Mouse (Mus musculus): ENCODE data around the gene Mindy4. TPM values are rescaled to one million over a fixed set of nuclear protein-coding genes. Genes with fewer than 3 reads are reported as not detected.
A peak's percentile ranks its signal among the peaks of the same experiment; 100 is the strongest.

Gene Mindy4
- total RNA-seq, 2 experiments from 2014 or later: 4.1 to 4.4 TPM

- no peak for DNase-seq (ENCODE audit: low spot score)
- intact Hi-C loops (cut with DNase I): no loop called here
Observed at GRCm38 (mm10) chr6:55328179-55328578, 125.0 kb downstream of the Mindy4 start.

DNA sequence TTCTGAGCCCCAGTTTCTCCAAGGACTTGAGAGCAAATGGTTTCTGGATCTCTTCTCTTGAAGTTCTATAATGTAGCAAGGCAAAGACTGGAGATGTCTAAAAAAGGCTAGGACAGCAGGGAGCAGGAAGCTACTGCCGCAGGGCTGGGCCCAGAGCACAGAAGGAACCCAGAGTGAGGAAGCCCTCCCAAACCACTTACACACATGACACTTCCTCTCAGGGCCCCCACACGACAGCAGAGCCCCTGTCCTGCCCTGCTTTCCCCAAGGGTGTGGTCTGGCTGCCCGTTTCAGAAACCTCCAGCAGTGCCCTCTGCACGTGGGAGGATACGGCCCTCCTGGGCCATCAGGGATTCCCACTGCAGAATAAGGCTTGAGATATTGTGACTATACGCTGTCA is 128.1 kb downstream of the Mindy4 start:
- DNase-seq (ENCODE audit: low spot score): no peak
- intact Hi-C loops (cut with DNase I): no loop called here

DNA sequence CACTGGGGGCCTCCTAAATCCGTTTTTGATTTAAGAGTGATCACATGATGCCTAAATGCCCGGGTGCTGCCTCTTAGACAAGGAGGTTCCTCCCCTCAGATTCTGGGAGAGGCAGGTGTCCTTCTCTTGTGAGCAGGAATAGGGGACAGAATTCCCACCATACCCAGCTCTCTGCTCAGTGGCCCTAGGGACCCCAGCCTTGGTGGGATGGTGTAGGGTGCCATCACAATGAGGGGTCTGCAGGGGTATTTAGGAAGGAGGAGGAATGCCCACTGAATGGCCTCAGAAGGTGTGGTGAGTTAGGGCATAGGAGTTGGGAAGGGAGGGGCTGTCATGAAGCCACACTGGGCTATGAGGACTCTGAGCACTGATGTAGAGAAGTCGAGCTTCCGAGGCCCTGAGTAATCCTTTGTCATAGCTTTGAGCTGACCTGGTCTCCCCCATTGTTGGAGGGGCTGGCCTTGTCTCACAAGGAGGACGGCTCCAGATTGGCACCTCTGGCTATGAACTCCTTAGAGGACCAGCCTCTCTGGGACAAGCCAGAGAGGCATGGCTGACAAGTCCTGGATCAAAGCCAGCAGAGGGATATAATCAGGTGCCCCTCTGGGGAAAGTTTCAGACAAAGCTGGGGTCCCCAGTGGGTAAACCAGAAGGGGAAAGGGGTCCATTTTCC is 129.1 kb downstream of the Mindy4 start:
- intact Hi-C loops (cut with DNase I): no loop called here

GRCm38 (mm10) chr6:55332773-55333109 is 129.6 kb downstream of the Mindy4 start:
- intact Hi-C loops (cut with DNase I): no loop called here
- no peak for DNase-seq (ENCODE audit: low spot score)

More for the DNA sequence above, 129.1 kb downstream of the Mindy4 start:
- DNase-seq (ENCODE audit: low spot score): no peak

DNA sequence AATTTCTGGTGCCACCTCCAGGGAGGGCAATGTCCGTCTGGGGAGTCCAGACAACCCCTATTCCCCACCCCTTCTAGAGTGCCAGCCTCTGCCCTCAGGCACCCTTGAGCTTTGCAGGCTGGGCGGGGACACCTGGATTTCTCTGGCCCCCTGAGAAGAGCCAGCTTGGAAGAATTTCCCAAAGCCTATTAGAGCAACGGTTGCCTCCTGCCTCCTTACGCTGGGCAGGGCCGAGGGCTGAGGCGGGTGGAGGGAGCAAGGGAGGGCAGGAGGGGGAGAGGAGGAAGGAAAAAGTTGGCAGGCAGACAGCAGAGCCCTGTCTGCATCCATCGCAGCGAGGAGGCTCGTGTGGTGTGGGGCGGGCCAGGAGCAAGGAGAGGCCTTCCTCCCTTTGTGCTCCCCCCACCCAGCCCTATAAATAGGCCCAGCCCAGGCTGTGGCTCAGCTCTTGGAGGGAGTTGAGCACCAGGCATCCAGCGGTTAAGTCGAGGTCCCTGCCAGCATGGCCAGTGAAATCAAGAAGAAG is 132.9 kb downstream of the Mindy4 start, which contains the start of gene Aqp1:
Gene Aqp1 (plus strand): TSS at position 444 of the 526 bp plus-strand sequence.
- peak; percentile 78 for DNase-seq (ENCODE audit: low spot score)
- intact Hi-C loops (cut with DNase I): no loop called here

- DNase-seq (ENCODE audit: low spot score): no peak
- intact Hi-C loops (cut with DNase I): no loop called here
Observed at GRCm38 (mm10) chr6:55337242-55337641, 134.1 kb downstream of the Mindy4 start.

DNA sequence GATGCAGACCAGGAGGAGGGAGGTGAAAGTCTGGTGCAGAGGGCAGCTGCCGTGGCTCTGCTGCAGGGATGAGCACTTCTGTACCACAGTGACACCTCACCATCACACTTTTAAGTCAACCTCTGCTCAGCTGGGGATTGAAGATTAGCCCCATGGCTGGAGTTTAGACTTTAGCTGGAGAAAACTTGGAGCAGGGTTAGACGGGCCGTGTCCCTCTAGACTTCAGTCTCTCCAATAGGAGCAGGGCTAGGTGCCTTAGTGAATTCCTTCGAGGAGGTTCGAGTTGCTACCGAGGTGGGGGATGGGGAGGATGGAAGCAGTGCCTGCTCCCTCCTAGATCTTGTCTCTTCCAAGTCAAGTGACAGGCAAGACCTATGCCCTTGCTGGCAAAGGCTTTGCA is 134.9 kb downstream of the Mindy4 start:
- intact Hi-C loops (cut with DNase I): no loop called here
- DNase-seq (ENCODE audit: low spot score): no peak

GRCm38 (mm10) chr6:55338934-55339825 is 136.0 kb downstream of the Mindy4 start:
- intact Hi-C loops (cut with DNase I): no loop called here
- DNase-seq (ENCODE audit: low spot score): no peak

- intact Hi-C loops (cut with DNase I): no loop called here
- no peak for DNase-seq (ENCODE audit: low spot score)
Observed at GRCm38 (mm10) chr6:55341688-55342087, 138.5 kb downstream of the Mindy4 start.

DNA sequence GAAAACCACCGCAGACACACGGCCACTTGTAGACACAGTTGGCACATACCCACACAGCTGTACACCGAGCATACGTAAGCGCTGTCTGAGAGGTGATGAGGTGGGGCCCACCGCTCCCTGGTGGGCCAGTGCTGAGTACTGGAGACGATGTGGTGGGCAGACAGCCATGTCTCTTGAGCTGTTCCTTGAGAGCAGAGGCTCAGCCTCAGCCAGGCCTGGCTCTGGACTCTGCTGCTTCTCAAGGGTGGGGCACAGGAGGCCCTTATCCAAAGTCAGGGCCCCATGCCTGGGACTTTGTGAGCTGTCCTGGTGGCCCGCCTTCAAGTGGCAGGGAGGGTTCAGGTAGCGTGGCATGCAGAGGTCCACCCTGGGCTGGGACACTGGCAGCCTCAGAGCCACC is 139.1 kb downstream of the Mindy4 start:
- intact Hi-C loops (cut with DNase I): no loop called here
- DNase-seq (ENCODE audit: low spot score): peak; percentile 47

- no peak for DNase-seq (ENCODE audit: low spot score)
- intact Hi-C loops (cut with DNase I): no loop called here
Observed at GRCm38 (mm10) chr6:55343446-55343845, 140.3 kb downstream of the Mindy4 start.

DNA sequence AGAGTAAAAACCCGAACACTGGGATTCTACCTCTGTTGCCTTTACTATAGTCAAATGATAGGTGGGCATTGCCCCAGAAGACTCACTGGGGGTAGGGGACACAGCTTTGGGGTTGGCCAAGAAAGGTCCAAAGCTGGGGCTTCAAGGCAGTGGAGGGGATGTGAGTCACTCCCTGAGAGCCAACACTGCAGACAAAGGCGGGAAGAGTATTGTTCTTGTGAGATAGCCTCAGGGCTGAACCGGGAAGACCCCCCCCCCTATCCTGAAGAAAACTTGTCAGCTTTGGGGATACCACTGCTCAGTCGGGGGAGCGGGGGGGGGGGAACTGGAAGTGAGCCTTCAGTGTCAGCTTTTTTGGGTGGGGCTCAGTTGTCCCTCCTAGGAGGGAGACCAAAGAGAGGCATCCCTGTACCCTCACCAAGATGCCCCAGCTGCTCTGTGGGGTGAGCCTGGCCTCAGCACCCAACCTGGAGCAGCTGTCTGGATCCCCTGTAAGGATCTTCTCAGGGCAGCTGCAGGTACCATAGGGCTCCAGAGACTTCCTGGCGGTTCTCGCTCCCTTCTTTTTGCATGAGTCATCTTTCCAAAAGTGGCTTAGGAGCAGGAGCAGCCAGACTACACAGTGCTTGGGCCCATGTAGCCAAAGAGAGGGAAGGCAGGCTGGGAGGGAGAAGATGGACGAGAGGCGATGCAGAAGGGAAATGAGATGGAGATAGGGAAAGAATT is 141.3 kb downstream of the Mindy4 start:
- intact Hi-C loops (cut with DNase I): no loop called here
- DNase-seq (ENCODE audit: low spot score): no peak

- intact Hi-C loops (cut with DNase I): no loop called here
- no peak for DNase-seq (ENCODE audit: low spot score)
Observed at GRCm38 (mm10) chr6:55345264-55345663, 142.1 kb downstream of the Mindy4 start.

DNA sequence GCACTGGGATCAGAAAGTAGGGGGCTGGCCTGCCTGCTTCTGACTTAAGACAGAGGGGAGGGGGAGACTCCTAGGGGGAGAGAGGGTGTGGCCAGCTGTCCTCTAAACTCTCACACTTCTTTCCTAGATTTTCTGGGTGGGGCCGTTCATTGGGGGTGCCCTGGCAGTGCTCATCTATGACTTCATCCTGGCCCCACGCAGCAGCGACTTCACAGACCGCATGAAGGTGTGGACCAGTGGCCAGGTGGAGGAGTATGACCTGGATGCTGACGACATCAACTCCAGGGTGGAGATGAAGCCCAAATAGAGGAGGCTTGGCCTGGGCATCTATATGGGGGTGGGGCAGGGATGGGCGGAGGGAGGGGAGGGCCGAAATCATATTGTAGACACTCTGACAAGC is 143.3 kb downstream of the Mindy4 start:
- intact Hi-C loops (cut with DNase I): no loop called here

DNA sequence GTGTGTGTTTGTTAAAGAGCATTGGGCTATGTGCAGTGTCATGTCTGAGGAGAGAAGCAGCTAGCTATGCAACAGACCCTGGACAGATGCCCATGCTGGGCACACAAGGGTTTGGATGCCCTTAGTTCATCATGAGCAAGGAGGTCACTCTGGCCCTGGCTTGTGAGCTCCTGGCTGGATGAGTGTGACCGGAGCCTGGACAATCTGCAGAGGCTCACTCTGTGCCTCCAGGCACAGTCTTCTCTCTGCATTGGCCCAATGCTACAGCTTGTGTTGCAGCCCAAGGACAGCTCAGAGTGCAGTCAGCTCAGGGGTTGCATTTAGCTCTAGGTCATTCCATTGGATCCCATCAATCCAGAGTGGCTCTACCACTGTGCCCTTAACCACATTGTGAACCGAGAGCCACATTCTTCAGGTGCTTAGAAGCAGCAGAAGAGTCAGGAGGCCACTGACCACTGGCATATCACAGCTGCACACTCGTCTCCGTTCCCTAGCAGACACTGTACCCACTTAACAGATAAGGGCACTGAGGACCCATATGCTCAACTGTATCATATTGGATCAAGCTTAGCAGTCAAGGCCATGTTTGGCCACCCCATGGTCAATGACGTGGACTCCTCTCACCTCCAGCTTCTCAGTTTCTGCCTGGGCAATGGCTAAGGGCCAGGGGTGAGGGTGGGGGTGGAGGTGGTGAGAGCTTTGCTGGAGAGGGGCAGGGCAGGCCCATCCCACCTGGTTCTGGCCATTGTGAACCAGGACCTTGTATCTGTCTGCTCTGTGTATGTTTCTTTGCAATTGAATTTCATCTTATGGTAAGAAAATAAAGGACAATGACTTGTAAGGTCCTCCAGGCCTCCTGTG is 144.8 kb downstream of the Mindy4 start:
- intact Hi-C loops (cut with DNase I): no loop called here
- DNase-seq (ENCODE audit: low spot score): no peak

More for the DNA sequence above, 143.3 kb downstream of the Mindy4 start:
- DNase-seq (ENCODE audit: low spot score): no peak

- intact Hi-C loops (cut with DNase I): no loop called here
Observed at GRCm38 (mm10) chr6:55349231-55349630, 146.0 kb downstream of the Mindy4 start.

DNA sequence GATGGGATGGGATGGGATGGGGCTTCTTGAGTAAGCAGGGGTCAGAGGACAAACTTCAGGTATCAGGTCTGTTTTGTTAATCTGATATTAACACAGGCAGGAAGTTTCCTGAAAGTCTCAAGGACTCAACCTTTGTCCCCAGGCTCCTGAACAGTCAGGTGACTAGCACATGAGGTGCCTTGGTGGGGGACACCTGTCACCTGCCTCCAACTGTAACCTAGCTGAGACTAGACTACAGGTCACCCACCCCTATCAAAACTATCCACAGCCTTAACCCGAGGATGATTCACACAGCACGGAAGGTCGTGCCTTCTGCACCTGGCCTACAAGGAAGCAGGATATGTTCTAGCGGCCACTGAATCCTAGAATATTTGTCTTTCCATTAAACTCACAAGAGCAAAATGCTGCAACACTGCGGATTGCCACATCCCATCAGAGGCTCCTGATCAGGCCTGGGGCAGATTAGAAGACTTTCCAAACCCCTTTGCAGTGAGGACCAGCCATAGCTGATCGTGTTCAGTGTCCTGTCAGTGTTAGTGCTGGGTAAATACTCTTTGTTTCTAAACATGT is 147.3 kb downstream of the Mindy4 start:
- DNase-seq (ENCODE audit: low spot score): no peak
- intact Hi-C loops (cut with DNase I): loop anchor here (5.0 kb wide), 1 partner anchor 58 kb away; no protein-coding TSS in a partner anchor

More at GRCm38 (mm10) chr6:55349231-55349630, 146.0 kb downstream of the Mindy4 start:
- DNase-seq (ENCODE audit: low spot score): no peak

- intact Hi-C loops (cut with DNase I): loop anchor here (5.0 kb wide), 1 partner anchor 59 kb away; no protein-coding TSS in a partner anchor
- DNase-seq (ENCODE audit: low spot score): no peak
Observed at GRCm38 (mm10) chr6:55351712-55352111, 148.5 kb downstream of the Mindy4 start.
